Mouse (Mus musculus): Measurements from ENCODE around the gene Ghrhr. TPM values are rescaled to one million over a fixed set of nuclear protein-coding genes. Genes with fewer than 3 reads are reported as not detected.

Gene Ghrhr
- total and polyA plus RNA-seq, 3 experiments, result not detected

- no peaks in the 10 kb centered on the region for H3K36me3 ChIP-seq (ENCODE audit: control insufficient read depth in 1 of 2, insufficient read depth in 2 of 2, low read length in 2 of 2)
- H3K4me1 ChIP-seq (ENCODE audit: control insufficient read depth in 1 of 2, insufficient read depth in 2 of 2, low read length in 2 of 2), result no peaks in the 10 kb centered on the region
- H3K27me3 ChIP-seq (ENCODE audit: control insufficient read depth in 1 of 2, insufficient read depth in 2 of 2, low read length in 2 of 2), result no peaks in the 10 kb centered on the region; a peak in 1 of 4 replicates
- H3K9me3 ChIP-seq (replicated peaks; ENCODE audit: insufficient read depth, low read length), result no peaks in the 10 kb centered on the region
- no peak overlapping the region for H3K27ac ChIP-seq (ENCODE audit: control insufficient read depth, low read depth, low read length)
- H3K79me2 ChIP-seq (ENCODE audit: control insufficient read depth, insufficient read depth, low read length, poor library complexity), result no peaks in the 10 kb centered on the region
- H3K9ac ChIP-seq (ENCODE audit: control insufficient read depth, low read depth, low read length, poor library complexity, severe bottlenecking), result no peak overlapping the region
- TF ChIP-seq USF1 (IDR thresholded peaks at IDR 0.05; ENCODE audit: low read depth, low read length), result no peak
- no peak for TF ChIP-seq EP300 (IDR thresholded peaks at IDR 0.05; ENCODE audit: low read depth in 1 of 2, low read length in 2 of 2)
- no peak for TF ChIP-seq ZKSCAN1 (IDR thresholded peaks at IDR 0.05; ENCODE audit: low read depth, low read length)
- no peak for TF ChIP-seq NELFE (IDR thresholded peaks at IDR 0.05; ENCODE audit: low read depth, low read length)
- TF ChIP-seq UBTF (IDR thresholded peaks at IDR 0.05; ENCODE audit: borderline replicate concordance, insufficient read depth, low read depth, low read length), result no peak
- no peak overlapping the region for H3K4me3 ChIP-seq (ENCODE audit: control insufficient read depth in 1 of 2, insufficient read depth in 1 of 2, low read depth in 2 of 2, low read length in 2 of 2)
- no peak for DNase-seq (ENCODE audit: low read depth, low spot score)
Observed at GRCm38 (mm10) chr6:55410119-55410775, 34.2 kb downstream of the Ghrhr start.

- Histone ChIP-seq H3K27me3 (ENCODE audit: control insufficient read depth in 1 of 2, insufficient read depth in 2 of 2, low read length in 2 of 2) (no peaks in the 10 kb centered on the region; a peak in 1 of 4 replicates), H3K9me3 (replicated peaks; ENCODE audit: insufficient read depth, low read length) (no peaks in the 10 kb centered on the region), H3K36me3 (ENCODE audit: control insufficient read depth in 1 of 2, insufficient read depth in 2 of 2, low read length in 2 of 2) (no peaks in the 10 kb centered on the region), H3K4me1 (ENCODE audit: control insufficient read depth in 1 of 2, insufficient read depth in 2 of 2, low read length in 2 of 2) (no peaks in the 10 kb centered on the region), H3K27ac (ENCODE audit: control insufficient read depth, low read depth, low read length) (no peak overlapping the region), H3K79me2 (ENCODE audit: control insufficient read depth, insufficient read depth, low read length, poor library complexity) (no peaks in the 10 kb centered on the region), H3K9ac (ENCODE audit: control insufficient read depth, low read depth, low read length, poor library complexity, severe bottlenecking) (no peak overlapping the region), H3K4me3 (ENCODE audit: control insufficient read depth in 1 of 2, insufficient read depth in 1 of 2, low read depth in 2 of 2, low read length in 2 of 2) (no peak overlapping the region)
- TF ChIP-seq RCOR1 (IDR thresholded peaks at IDR 0.05; ENCODE audit: low read depth, low read length) (no peak), MEF2A (IDR thresholded peaks at IDR 0.05; ENCODE audit: extremely low read depth, insufficient replicate concordance, low read depth, low read length, poor library complexity, severe bottlenecking) (no peak), POLR2AphosphoS5 (IDR thresholded peaks at IDR 0.05; ENCODE audit: borderline replicate concordance, low read depth, low read length) (no peak), ZKSCAN1 (IDR thresholded peaks at IDR 0.05; ENCODE audit: low read depth, low read length) (no peak), TAL1 (IDR thresholded peaks at IDR 0.05; ENCODE audit: low read length) (no peak), RAD21 (IDR thresholded peaks at IDR 0.05; ENCODE audit: low read depth, low read length) (no peak), JUND (IDR thresholded peaks at IDR 0.05; ENCODE audit: low read depth, low read length) (no peak), MYB (IDR thresholded peaks at IDR 0.05; ENCODE audit: low read depth, low read length) (no peak), GATA1 (IDR thresholded peaks at IDR 0.05; ENCODE audit: low read depth, low read length) (no peak), MYC (IDR thresholded peaks at IDR 0.05; ENCODE audit: low read depth, low read length) (no peak), POLR2AphosphoS2 (IDR thresholded peaks at IDR 0.05; ENCODE audit: low read length) (no peak), TBP (IDR thresholded peaks at IDR 0.05; ENCODE audit: low read depth, low read length) (no peak), CHD1 (IDR thresholded peaks at IDR 0.05; ENCODE audit: low read depth, low read length) (no peak), E2F4 (IDR thresholded peaks at IDR 0.05; ENCODE audit: borderline replicate concordance, low read depth, low read length) (no peak), CHD2 (IDR thresholded peaks at IDR 0.05; ENCODE audit: low read length) (no peak), SIN3A (IDR thresholded peaks at IDR 0.05; ENCODE audit: low read length) (no peak), ZNF384 (IDR thresholded peaks at IDR 0.05; ENCODE audit: low read depth, low read length) (no peak)
- no peak for DNase-seq (ENCODE audit: low read depth, low spot score)
Observed at GRCm38 (mm10) chr6:55410977-55411376, 34.9 kb downstream of the Ghrhr start.
